Mouse (Mus musculus): ENCODE measurements around the gene Senp6.

- TF ChIP-seq EP300 (IDR thresholded peaks at IDR 0.05; ENCODE audit: low read depth) (no peak), CTCF (IDR thresholded peaks at IDR 0.05; ENCODE audit: low read depth) (no peak)
Observed at GRCm38 (mm10) chr9:80089409-80089808, 22.7 kb downstream of the Senp6 start.
